Mouse (Mus musculus) hindlimb bud, embryonic 11.5 days (tissue): ENCODE measurements around the gene Hoxb4.

Experiments
- DNase-seq: peaks from one replicate; pipeline ENCODE4 v3.0.0-alpha.2; 2012; ENCODE audit warnings: low read depth, low spot score; ENCODE audit errors: extremely low spot score

Gene Hoxb4

DNA sequence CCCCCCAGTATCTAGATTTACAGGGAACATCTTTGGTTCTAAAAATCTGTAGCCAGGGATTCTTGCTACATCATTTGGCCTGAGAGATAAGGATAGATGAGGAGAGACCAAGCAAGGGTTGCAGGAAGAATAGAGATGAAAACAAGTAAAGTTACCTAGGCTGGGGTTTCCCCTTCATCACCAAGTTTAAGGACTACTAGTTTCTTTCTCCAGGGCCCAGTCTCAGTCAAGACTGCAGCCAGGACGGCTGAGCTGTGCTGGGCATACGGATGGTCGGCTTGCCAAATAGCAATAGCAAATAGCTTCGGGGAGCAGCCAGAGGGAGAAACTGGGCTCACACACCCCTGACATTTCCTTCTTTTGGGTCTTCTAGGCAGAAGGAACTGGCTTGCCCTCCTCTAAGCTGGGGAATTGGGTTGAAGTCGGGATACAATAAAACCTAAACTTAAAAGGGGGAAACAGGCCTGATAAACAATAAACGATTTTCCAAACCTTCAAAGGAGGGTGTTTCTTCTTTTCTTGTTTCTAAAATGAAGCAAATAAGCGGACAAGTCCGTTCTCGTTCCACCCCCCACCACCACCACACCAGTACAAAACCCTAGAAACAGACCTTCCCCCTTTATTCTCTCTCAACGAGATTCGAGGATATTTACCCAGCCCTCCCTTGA, 20.0 kb upstream of the Hoxb4 start:
- no peak for DNase-seq

GRCm38 (mm10) chr11:96298895-96299667, 19.0 kb upstream of the Hoxb4 start:
- no peak for DNase-seq

- DNase-seq, result no peak
These were observed 18.3 kb upstream of the Hoxb4 start for GRCm38 (mm10) chr11:96299781-96300180.

DNA sequence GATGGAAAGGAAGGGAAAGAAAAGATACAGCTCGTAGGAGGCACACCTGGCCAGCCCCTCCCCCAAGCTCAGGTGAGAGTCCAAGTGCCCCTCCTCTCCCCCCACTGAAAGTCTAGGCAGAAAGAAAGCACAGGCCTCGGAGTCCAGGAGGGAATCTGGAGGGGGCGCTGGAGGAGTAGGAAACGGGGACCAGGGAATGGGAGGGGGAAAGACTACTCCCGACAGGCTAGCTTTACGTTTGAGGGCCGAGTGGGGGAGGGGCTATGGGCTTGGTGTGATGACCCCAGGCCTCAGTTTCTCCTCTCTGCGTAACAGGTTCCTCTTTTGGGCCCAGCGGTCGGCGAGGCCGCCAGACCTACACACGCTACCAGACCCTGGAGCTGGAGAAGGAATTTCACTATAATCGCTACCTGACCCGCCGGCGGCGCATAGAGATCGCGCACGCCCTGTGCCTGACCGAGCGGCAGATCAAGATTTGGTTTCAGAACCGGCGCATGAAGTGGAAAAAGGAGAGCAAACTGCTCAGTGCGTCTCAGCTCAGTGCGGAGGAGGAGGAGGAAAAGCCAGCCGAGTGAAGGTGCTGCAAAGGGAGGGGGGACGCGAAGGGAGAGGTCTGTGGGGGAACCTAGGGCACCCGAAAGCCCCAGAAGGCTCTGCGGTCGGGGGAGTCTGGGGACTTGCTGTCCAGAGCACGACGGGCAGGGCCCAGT, 17.6 kb upstream of the Hoxb4 start:
- DNase-seq, result no peak

DNA sequence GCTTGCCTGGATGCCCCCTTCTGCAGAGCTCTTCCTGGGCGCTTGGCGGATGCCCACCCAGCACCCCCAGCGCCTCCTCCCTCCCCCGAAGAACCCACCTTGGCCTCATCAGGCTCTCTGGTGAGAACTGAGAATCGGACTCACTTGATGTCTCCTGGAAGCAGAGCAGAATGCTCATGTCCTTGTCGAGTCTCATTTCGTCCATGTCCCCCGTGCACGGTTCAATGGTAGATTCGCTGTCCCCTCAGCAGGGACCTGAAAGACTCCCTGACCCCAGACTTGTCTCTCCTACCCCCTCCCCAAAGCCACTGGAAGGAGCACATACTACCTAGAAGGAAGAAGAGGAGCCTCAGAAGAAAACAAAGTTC, 17.0 kb upstream of the Hoxb4 start:
- DNase-seq, result no peak

GRCm38 (mm10) chr11:96301837-96302236, 16.2 kb upstream of the Hoxb4 start:
- no peak for DNase-seq

DNA sequence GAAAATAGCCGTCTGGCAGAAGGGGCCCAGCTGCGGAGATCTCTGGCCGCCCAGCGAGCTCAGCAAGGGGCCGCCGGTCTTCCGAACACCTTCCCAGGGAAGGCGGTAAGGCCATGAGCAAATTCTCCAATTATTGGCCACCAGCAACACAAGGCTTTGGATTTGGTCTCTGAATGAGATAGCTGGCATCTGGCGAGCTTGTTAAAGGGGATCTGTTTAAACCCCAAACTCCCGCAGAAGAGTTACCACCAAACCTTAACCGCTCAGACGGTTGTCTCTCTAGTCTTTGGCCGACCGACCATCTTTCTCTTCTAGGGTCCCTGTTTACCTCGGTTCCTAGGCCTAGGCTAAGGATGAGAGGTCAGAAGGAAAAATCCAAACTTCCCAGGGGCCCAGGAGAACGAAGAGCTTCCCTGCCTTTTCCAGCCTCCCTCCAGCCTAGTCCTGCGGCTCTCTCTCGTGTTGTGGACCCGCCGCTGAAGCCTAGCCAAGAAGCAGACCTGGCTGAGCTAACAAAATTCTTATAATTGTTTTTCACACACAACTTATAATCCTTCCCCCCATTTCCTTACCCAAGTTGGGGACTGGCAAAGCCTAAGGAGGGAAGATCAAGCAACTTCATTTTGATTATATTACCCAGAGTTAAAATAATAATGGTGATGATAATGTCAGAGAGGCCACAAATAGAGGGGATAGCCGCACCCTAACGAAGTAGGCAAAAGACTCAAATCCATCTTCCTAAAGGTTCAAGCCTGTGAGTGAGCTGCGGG, 15.5 kb upstream of the Hoxb4 start:
- DNase-seq, result no peak

- DNase-seq, result no peak
These were observed 14.6 kb upstream of the Hoxb4 start, which contains the start of gene Hoxb5 for GRCm38 (mm10) chr11:96303151-96304099. TSS of gene Hoxb5 (plus strand) at chr11:96303336.

DNA sequence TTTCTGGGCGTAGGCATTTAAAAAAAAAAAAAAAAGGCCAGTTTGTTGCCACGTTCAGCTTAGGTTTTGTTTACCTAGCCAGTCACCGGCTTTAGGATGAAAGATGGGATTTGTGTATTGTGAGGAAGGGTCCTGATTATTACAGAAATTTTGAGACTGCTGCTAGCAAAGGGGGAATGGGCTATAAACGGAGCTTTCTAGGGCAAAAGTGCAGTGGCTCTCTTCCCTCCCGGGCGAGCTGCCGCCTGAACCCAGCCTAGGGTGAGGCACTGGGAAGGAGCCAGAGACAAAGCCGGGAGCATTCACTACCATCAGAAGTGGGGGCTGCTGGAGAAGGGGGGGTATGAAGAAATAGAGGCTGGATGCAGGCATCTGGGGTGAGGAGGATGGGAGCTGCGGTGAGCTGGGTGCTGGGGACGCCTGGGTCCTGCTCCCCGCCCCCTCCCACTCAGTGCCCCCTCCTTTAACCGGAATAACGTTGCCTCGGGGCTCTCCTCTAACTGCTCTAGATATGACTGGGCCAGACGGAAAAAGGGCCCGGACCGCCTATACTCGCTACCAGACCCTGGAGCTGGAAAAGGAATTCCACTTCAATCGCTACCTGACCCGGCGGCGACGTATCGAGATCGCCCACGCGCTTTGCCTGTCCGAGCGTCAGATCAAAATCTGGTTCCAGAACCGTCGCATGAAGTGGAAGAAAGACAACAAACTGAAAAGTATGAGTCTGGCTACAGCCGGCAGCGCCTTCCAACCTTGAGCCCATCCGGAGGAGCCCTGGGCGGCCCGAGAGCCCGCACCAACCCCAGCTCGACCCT, 13.5 kb upstream of the Hoxb4 start:
- no peak for DNase-seq

GRCm38 (mm10) chr11:96305505-96306182, 12.4 kb upstream of the Hoxb4 start:
- DNase-seq, result no peak

DNA sequence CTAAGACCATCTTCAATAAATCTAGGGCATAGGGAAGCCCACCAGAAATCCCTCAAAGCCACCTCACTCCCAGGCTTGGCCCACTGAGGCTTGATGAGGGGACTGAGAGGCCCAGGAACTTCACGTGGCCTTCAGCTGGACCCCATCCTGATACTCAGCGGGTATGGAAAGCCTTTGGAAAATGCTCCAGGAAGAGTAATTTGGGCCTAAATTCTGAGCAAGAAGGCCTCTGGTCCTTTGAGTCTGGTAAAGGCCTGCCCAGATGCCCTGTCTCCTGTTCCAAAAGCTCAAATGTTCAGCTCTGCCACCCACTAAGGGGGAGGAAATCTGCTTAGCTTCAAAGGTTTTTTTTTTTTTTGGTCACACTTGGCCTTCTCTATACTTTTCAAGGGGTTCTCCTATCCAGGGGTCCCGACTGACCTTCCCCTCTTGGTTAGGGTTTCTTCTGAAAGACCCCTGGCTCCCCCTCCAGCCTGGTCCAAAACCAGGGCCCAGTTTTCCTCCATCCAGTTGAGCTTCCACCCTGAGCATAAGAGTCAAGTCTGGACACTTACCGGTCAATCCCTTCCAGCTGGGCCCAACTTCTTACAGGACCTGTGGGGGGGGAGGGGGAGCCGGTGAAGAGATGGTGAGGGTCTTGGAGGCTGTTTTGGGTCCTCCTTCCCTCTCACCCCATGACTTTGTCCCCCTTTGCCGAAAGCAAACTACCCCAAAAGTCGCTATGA, 11.7 kb upstream of the Hoxb4 start:
- no peak for DNase-seq

- no peak for DNase-seq
These were observed 11.2 kb upstream of the Hoxb4 start for GRCm38 (mm10) chr11:96306908-96307269.

DNA sequence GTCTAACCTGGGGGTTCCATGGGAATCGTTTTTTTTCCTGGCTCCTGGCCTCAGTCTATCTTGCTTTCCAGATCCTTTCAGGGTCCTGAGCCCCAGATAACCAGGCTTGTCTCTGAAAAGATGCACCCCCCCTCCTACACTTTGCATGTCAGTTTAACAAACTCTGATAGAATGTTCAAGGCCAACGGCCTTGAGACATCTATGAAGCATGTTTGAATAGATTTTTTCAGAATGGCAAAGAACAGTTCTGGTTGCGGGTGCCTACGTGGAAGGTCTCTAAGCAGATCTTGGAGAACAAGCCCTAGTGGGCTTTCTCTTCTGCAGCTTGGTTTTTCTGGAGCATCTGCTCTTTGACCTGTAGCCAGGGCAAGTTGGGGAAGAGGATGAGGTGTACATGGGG, 9.3 kb upstream of the Hoxb4 start:
- no peak for DNase-seq

- no peak for DNase-seq
These were observed 8.8 kb upstream of the Hoxb4 start for GRCm38 (mm10) chr11:96309288-96309687.

DNA sequence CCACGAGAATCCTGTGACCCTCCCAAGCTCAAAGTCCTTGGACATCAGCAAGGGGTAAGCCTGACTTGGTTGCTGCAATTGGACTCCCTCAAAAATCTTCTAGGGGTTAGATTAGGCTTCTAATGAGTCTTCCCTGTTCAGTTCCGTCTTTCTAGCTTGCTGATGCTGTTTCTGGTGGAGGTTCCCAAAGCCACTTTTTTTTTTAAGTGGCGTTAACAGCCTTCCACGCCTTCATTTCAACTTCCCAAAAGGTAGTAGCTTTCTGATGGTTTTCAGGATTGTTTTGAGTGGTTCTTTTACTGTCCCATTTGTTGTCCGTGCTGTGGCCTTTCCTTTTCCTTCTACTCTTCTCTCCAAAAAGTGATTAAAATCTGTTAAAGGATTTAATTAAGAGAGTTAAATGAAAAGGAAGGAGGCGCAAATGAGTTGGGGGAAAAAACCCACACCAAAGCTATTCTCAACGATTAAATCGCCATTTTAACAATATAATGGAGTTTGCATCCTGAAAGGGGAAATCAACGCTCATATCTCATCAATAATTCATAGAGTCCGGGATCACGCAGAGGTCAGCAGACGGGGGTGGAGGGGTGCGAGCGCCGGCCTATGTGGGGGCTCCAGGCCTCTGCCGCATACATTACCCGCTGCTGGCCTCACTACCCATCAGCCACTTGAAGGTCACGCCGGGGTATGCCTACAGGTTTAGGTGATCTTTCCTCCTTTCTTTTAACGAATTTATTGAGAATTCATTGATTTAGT, 7.7 kb upstream of the Hoxb4 start:
- no peak for DNase-seq

GRCm38 (mm10) chr11:96311097-96311496, 7.0 kb upstream of the Hoxb4 start:
- DNase-seq, result no peak
